Mouse (Mus musculus): ENCODE measurements around the gene Ngfr. TPM values are rescaled to one million over a fixed set of nuclear protein-coding genes. Genes with fewer than 3 reads are reported as not detected.
"Not testable (repeated sequence)": the region's sequence is repeated elsewhere in the genome, so short reads cannot be mapped to it uniquely, and the experiment has no call there.

Ngfr gene
- 4.1 and 4.2 TPM in 2 replicates for polyA plus RNA-seq (2012; rRNA removed)

DNA sequence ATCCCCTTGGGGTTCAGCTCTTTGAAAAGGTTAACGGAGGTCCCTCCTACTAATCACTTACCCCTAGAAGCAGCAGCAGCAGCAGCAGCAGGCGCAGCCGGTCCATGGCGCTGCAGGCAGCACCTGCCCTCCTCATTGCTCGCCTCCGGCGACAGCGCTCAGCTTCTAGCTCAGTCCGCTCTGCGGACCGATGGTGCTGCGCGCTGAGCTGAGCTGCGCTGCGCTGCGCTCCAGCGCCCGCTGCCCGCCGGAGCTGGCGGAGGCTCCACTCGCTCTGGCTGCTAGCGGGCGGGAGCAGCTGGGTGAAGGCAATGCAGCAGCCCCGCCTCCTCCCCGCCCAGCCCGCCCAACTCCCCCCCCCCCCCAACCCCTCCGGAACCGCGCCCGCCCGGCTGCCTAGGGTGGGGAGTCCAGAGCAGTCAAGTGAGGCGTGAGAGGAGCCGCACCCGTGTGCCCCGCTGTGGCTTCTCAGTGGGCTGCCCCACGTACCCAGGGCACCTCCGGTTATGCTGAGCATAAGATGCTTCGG lies at the start of gene Ngfr:
Gene Ngfr (minus strand): TSS at position 313 of the 529 bp plus-strand sequence.
- DNase-seq (ENCODE audit: low spot score): no peak

DNA sequence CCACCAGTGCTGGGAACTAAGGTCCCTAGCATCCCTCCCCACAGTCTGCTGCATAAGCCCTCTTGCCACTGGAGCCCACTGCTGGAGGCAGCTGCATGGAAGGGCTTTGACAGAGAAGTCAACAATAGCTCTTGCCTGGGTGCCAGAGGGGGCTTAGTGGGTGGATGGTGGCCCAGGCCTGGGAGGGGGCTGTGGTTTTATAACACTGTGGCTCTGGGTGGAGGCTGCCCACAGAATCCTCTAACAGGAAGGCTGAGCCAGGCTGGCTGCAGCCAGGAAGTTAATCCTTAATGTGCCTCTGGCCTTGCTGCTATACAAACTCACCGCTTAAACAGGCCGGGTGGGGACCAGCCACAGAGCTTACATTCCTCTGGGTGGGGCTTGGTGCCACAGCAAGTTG lies 47.5 kb upstream of the Ngfr start:
- no peak for DNase-seq (ENCODE audit: low spot score)

DNA sequence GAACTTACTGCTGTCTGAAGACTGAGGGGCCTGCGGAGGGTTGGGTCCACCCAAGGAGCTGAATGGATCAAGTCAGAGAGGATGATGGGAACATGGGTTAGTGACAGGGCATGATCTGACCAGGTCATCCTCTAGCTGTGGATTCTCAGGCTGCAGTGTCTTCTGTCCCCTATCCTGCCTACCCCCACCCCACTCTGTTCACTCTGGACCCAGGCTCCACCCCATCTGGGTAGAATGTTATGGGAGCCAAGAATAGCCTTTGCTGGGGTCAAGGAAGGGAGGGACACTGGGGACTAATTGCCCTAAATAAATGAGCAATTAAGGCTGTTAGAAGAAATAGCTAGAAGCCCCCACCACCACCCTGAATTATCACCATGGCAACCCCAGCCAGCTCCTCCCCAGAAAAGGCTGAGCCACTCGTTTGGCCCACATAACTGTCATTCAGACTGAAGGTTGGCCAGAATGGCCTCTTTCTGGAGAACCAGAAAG lies 46.0 kb upstream of the Ngfr start:
- DNase-seq (ENCODE audit: low spot score): no peak

GRCm38 (mm10) chr11:95632474-95632873 lies 44.9 kb upstream of the Ngfr start:
- no peak for DNase-seq (ENCODE audit: low spot score)

DNA sequence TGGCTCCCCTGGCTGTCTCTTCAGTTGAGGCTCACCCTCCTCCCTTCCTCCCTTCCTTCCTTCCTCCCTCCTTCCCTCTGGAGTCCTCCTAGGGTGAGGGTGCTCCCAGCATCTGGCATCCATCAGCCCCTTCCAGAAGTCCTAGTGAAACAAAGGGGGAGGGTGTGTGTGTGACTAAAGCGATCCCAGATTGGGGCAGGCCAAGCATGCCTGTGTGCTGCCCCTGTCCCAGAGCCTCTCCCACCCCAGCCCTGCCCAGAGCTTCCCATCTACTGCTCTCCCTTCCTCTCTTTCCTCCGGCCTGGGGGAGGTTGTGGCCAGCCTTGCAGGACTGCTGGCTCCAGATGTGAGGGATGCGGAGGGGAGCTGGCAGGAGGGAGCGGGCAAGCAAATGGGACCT lies 43.8 kb upstream of the Ngfr start:
- no peak for DNase-seq (ENCODE audit: low spot score)

DNA sequence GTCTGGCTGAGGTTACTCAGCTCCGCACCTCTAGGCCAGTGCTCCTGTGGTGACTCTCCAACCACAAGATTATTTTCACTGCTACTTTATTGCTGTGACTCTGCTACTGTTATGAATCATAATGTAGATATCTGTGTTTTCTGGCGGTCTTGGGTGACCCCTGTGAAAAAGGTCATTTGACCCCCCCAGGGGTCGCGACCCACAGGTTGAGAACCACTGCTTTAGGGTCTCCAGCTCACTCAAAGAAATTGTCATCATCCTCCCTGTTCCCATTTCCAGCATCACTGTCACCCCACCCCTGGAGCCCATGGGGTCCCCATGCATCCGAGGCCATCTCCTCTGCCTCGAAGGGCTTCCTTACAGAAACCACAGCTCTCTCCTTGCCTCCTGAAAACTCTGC lies 43.0 kb upstream of the Ngfr start:
- no peak for DNase-seq (ENCODE audit: low spot score)

- DNase-seq (ENCODE audit: low spot score): no peak
These were observed 34.9 kb upstream of the Ngfr start for GRCm38 (mm10) chr11:95622426-95622825.

GRCm38 (mm10) chr11:95621541-95622130 lies 34.1 kb upstream of the Ngfr start:
- DNase-seq (ENCODE audit: low spot score): no peak

GRCm38 (mm10) chr11:95621010-95621409 lies 33.5 kb upstream of the Ngfr start:
- DNase-seq (ENCODE audit: low spot score): no peak

GRCm38 (mm10) chr11:95619886-95620444 lies 32.4 kb upstream of the Ngfr start:
- DNase-seq (ENCODE audit: low spot score): no peak

- no peak for DNase-seq (ENCODE audit: low spot score)
These were observed 31.5 kb upstream of the Ngfr start for GRCm38 (mm10) chr11:95619081-95619480.

DNA sequence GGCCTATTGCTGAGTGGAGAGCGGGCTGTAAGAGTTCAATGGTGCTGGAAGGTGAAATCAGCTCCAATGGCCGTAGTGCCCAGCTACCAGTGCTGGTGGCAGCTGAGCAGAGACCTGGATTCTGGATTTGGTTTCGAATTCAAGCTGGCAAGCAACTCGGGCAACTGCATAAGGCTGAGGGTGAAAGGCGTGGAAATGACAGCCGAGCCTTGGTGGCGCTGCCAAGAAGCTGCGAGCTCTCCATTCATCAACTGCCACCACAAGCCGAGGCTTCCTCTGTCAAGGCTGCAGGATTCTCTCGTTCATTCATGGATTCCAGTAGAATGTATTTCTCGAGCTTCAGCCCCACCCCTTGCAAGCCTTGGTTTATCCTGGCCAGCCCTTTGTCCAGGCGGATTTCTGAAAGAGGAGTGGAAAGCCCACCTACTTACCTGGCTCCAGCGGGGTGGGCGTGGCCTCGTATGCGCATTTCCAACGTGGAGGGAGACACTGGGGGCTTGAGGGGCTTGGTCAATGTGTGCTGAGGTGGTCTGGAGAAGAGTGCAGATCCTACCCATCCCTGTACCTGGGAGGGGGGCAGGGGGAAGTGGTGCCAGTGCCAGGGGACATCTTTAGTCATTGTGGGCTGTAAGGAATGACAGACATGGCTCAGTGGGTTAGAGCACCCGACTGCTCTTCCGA lies 30.4 kb upstream of the Ngfr start:
- no peak for DNase-seq (ENCODE audit: low spot score)

DNA sequence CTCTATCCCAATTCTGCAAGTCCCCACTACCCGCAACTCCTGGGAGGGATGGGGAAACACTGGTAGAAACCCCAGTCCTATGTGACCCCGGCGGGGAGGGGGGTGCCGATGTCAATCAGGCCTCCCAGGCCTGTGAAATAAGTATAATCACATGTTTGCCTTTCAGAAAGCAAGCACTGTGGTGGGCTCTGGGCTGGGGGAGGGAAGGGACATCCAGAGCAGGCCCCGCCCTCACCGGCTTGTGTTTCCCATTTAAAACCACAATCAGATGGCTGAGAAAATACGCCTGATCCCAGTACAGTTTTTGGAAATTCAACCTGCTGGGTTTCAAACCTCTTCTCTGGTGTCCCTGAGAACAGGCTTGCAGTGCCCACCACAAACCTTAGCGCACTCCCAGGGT lies 27.2 kb upstream of the Ngfr start:
- no peak for DNase-seq (ENCODE audit: low spot score)

DNA sequence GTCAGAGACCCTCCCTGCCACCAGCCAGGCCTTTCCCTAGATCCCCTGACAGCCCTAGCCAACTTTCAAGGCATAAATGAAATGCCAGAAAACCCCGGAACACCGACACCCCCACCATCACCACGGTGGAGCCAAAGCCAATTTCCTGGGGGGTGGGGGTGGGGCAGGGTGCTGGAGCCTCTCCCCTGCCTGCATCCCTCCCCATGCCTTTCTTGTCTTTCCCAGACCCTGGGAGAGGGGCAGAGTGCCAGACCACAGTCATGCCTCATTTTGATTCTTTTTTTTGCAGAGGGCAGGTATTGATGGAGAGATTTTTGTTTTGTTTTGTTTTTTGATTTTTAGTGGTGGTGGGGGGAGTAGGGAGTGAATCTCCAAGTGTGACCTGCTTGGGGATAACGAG lies 23.7 kb upstream of the Ngfr start:
- no peak for DNase-seq (ENCODE audit: low spot score)

DNA sequence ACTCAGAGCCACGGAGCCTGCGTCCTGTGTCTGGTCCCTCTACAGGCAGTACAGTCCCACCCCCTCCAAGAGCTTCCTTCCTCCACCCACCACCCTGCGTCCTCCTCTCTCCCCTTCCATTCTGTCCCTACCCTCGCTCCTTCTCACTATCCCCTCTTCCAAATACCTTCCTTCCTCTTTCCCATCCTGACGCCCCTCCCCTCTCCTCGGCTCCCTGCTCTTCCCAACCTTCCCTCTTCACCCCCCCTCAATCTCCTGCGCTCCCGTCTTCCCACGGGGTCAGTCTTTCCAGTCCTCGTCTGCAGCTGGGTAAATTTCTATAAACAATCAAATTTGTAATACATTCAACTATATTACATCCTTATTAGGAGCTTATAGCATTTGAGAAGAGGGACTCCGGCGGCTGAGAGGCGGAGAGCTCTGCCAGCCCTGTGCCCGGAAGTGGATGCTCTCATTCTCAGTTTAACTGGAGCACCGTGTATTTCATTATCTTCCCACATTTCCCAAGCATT lies 22.9 kb upstream of the Ngfr start:
- no peak for DNase-seq (ENCODE audit: low spot score)

- no peak for DNase-seq (ENCODE audit: low spot score)
These were observed 22.4 kb upstream of the Ngfr start for GRCm38 (mm10) chr11:95609924-95610323.

DNA sequence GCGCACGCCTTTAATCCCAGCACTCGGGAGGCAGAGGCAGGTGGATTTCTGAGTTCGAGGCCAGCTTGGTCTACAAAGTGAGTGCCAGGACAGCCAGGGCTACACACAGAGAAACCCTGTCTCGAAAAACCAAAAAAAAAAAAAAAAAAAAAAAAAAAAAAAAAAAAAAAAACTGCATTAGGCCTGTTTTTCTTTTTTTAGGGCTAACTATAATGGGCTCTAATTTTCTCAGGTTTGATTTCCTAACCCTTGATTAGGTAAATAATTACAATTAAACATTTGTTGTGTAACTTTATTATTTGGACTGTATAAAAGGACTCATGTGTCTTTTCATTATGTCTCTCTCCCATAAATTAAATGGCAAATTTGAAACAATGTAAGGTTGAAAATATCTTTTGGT lies 19.8 kb upstream of the Ngfr start:
- DNase-seq (ENCODE audit: low spot score): not testable (repeated sequence)

- DNase-seq (ENCODE audit: low spot score): no peak
These were observed 10.9 kb upstream of the Ngfr start for GRCm38 (mm10) chr11:95598214-95599062.

DNA sequence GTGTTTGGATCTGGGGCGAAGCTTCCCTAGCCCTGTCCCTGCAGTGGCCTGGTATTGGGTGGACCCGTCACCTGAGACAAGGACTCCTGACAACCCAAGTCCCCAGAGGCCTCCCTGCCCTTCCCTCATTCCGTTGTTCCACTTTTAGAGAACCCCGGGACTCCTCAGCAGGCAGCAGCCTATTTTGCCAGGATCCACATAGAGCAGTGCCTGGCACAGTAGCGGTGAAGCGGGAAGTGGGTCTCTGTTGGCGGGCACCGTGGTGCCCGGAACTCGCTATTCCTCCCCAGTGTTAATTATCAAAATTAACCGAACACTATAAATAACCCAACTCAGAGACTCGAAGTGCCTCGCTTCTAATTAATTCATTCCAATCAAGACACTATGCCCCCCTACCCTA lies 10.2 kb upstream of the Ngfr start:
- no peak for DNase-seq (ENCODE audit: low spot score)

DNA sequence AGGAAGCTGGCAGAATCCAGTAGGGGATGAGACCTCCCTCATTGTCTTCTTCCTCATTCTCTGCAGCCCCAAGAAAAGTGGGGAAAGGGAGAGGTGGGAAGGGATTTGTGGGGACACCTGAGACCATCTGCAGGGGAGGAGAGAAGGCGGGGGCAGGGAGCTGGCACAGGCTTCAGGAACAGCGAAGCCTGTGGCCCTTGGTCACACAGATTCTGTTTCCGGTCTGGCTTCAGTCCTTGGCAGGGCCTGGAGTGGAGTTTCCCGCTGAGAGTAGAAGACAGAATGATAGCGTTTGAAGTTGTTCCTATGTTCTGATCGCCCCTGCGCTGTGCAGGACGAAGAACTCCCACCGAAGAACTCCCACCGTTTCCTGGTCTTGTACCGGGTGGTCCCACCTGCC lies 9.2 kb upstream of the Ngfr start:
- no peak for DNase-seq (ENCODE audit: low spot score)

GRCm38 (mm10) chr11:95596150-95596515 lies 8.6 kb upstream of the Ngfr start:
- DNase-seq (ENCODE audit: low spot score): no peak
